Mouse (Mus musculus) T-helper 2 cell (primary cell): ENCODE measurements at regions not wholly inside any gene's neighbourhood (a gene's known extent, or its start where the extent isn't known, plus 50 kb on each side); places are given as distances from the start of the nearest gene placed in this dataset.

ENCODE experiments used
- in situ Hi-C: fragments of 300-600 bp; cut with MboI, MseI; formaldehyde crosslinking; loops from one replicate; pipeline ENCODE4 v1.15.1; 2025; ENCODE audit warnings: high pct_unique_total_duplicates

DNA sequence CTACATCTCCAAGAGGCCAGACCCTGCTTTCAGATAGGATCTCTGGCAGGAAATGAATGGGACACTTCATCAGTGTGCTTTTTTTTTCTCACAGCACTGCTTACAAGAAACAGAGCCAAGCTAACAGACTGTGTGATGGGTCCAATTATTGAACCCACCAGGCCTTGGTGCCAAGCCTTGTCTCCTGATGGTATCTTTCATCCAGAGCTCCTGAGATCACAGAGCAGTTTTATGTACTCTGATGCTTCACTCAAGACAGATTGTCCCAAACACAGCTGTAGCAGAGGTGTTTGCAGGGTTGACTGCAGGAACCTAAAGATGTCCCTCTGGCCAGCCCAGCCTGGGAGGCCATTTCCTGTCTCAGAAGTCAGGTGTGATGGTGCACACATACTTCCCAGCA, 179.9 kb downstream of the Xxylt1 start:
- in situ Hi-C loops = no loop called here
